Mouse (Mus musculus): Measurements from ENCODE around the gene Mylk. TPM values are rescaled to one million over a fixed set of nuclear protein-coding genes. Genes with fewer than 3 reads are reported as not detected.
A peak's percentile ranks its signal among the peaks of the same experiment; 100 is the strongest.

The Mylk gene
- total RNA-seq, 4 experiments from 2014 or later: 39.3 to 53.2 (median 44.5) TPM

- no peak for DNase-seq
Observed at GRCm38 (mm10) chr16:34986211-34986825, 241.3 kb downstream of the Mylk start.

GRCm38 (mm10) chr16:34991365-34991764 lies 246.4 kb downstream of the Mylk start:
- DNase-seq: no peak

GRCm38 (mm10) chr16:34992854-34993253 lies 247.8 kb downstream of the Mylk start:
- no peak for DNase-seq

- no peak for DNase-seq
Observed at GRCm38 (mm10) chr16:34993694-34994330, 248.8 kb downstream of the Mylk start.

- no peak for DNase-seq
Observed at GRCm38 (mm10) chr16:34994641-34995141, 249.7 kb downstream of the Mylk start.

- peak; percentile 74 for DNase-seq
Observed at GRCm38 (mm10) chr16:34996133-34996532, 251.1 kb downstream of the Mylk start.

GRCm38 (mm10) chr16:34997052-34997451 lies 252.0 kb downstream of the Mylk start:
- DNase-seq: peak; percentile 63

GRCm38 (mm10) chr16:34997576-34997975 lies 252.6 kb downstream of the Mylk start:
- DNase-seq: no peak

- DNase-seq: no peak
Observed at GRCm38 (mm10) chr16:34999016-34999415, 254.0 kb downstream of the Mylk start.

GRCm38 (mm10) chr16:34999986-35000385 lies 255.0 kb downstream of the Mylk start:
- DNase-seq: no peak

- no peak for DNase-seq
Observed at GRCm38 (mm10) chr16:35000923-35001560, 256.0 kb downstream of the Mylk start.

- DNase-seq: no peak
Observed at GRCm38 (mm10) chr16:35004356-35004755, 259.3 kb downstream of the Mylk start.

- no peak for DNase-seq
Observed at GRCm38 (mm10) chr16:35004756-35005155, 259.7 kb downstream of the Mylk start.

- DNase-seq: no peak
Observed at GRCm38 (mm10) chr16:35006251-35006650, 261.2 kb downstream of the Mylk start.

GRCm38 (mm10) chr16:35007361-35007760 lies 262.4 kb downstream of the Mylk start:
- no peak for DNase-seq

GRCm38 (mm10) chr16:35008447-35008846 lies 263.4 kb downstream of the Mylk start:
- DNase-seq: no peak

GRCm38 (mm10) chr16:35013501-35013900 lies 268.5 kb downstream of the Mylk start:
- DNase-seq: no peak

GRCm38 (mm10) chr16:35016491-35016890 lies 271.5 kb downstream of the Mylk start:
- DNase-seq: no peak

GRCm38 (mm10) chr16:35018470-35018974 lies 273.5 kb downstream of the Mylk start:
- DNase-seq: no peak

GRCm38 (mm10) chr16:35021903-35022241 lies 276.9 kb downstream of the Mylk start:
- DNase-seq: no peak

- peak; percentile 93 for DNase-seq
Observed at GRCm38 (mm10) chr16:35022242-35023137, 277.5 kb downstream of the Mylk start, which contains the start of gene Hacd2. Gene Hacd2 (plus strand): TSS chr16:35022428.

- no peak for DNase-seq
Observed at GRCm38 (mm10) chr16:35023138-35023735, 278.2 kb downstream of the Mylk start.
